Mouse (Mus musculus): Measurements from ENCODE around the gene Crabp2. TPM values are rescaled to one million over a fixed set of nuclear protein-coding genes. Genes with fewer than 3 reads are reported as not detected.

Crabp2 gene
- total and polyA plus RNA-seq, 3 experiments = 0.23 to 1.2 TPM; not detected in 1

Other genes starting within 250 kb of the Crabp2 start
- gene Lrrc71, start 200.0 kb upstream of the Crabp2 start, total RNA-seq (2012; rRNA removed) = 0.04 TPM in 1 of 2 replicates, not detected in the other
- gene Lrrc71, start 200.0 kb upstream of the Crabp2 start, polyA plus RNA-seq (2012; ENCODE audit: insufficient read depth in 1 of 2, insufficient read length in 2 of 2, low read depth in 1 of 2, low replicate concordance in 2 of 2, missing spikeins in 1 of 2) = not detected
- not detected in 2 replicates for gene Ntrk1, start 153.5 kb upstream of the Crabp2 start, total RNA-seq (2012; rRNA removed)
- gene Ntrk1, start 153.5 kb upstream of the Crabp2 start, polyA plus RNA-seq (2012; ENCODE audit: insufficient read depth in 1 of 2, insufficient read length in 2 of 2, low read depth in 1 of 2, low replicate concordance in 2 of 2, missing spikeins in 1 of 2) = not detected
- 0.62 and 0.77 TPM in 2 replicates for gene Insrr, start 151.7 kb upstream of the Crabp2 start, total RNA-seq (2012; rRNA removed)
- gene Insrr, start 151.7 kb upstream of the Crabp2 start, polyA plus RNA-seq (2012; ENCODE audit: insufficient read depth in 1 of 2, insufficient read length in 2 of 2, low read depth in 1 of 2, low replicate concordance in 2 of 2, missing spikeins in 1 of 2) = 1 to 10 TPM in 1 of 2 experiments, not detected in 1; 3.7 TPM
- gene Pear1, start 124.4 kb upstream of the Crabp2 start, total RNA-seq (2012; rRNA removed) = 0.16 and 0.35 TPM in 2 replicates
- 1 to 10 TPM in 1 of 2 experiments, not detected in 1; 1.0 TPM for gene Pear1, start 124.4 kb upstream of the Crabp2 start, polyA plus RNA-seq (2012; ENCODE audit: insufficient read depth in 1 of 2, insufficient read length in 2 of 2, low read depth in 1 of 2, low replicate concordance in 2 of 2, missing spikeins in 1 of 2)
- not detected in 2 replicates for gene Sh2d2a, start 101.9 kb upstream of the Crabp2 start, total RNA-seq (2012; rRNA removed)
- gene Sh2d2a, start 101.9 kb upstream of the Crabp2 start, polyA plus RNA-seq (2012; ENCODE audit: insufficient read depth in 1 of 2, insufficient read length in 2 of 2, low read depth in 1 of 2, low replicate concordance in 2 of 2, missing spikeins in 1 of 2) = not detected
- gene Prcc, start 63.1 kb upstream of the Crabp2 start, total RNA-seq (2012; rRNA removed) = 43.2 and 47.0 TPM in 2 replicates
- 10 to 100 TPM in 1 of 2 experiments, not detected in 1; 65.9 TPM for gene Prcc, start 63.1 kb upstream of the Crabp2 start, polyA plus RNA-seq (2012; ENCODE audit: insufficient read depth in 1 of 2, insufficient read length in 2 of 2, low read depth in 1 of 2, low replicate concordance in 2 of 2, missing spikeins in 1 of 2)
- 505 and 519 TPM in 2 replicates for gene Hdgf, start 42.3 kb upstream of the Crabp2 start, total RNA-seq (2012; rRNA removed)
- gene Hdgf, start 42.3 kb upstream of the Crabp2 start, polyA plus RNA-seq (2012; ENCODE audit: insufficient read depth in 1 of 2, insufficient read length in 2 of 2, low read depth in 1 of 2, low replicate concordance in 2 of 2, missing spikeins in 1 of 2) = 1,000 to 10,000 TPM in 1 of 2 experiments, 100 to 1,000 TPM in 1; 369 to 1,503 TPM
- gene Mrpl24, start 29.2 kb upstream of the Crabp2 start, total RNA-seq (2012; rRNA removed) = 59.5 and 66.2 TPM in 2 replicates
- 10 to 100 TPM in 1 of 2 experiments, not detected in 1; 77.3 TPM for gene Mrpl24, start 29.2 kb upstream of the Crabp2 start, polyA plus RNA-seq (2012; ENCODE audit: insufficient read depth in 1 of 2, insufficient read length in 2 of 2, low read depth in 1 of 2, low replicate concordance in 2 of 2, missing spikeins in 1 of 2)
- 61.4 and 71.8 TPM in 2 replicates for gene Isg20l2, start 18.4 kb upstream of the Crabp2 start, total RNA-seq (2012; rRNA removed)
- 10 to 100 TPM in 1 of 2 experiments, not detected in 1; 45.0 TPM for gene Isg20l2, start 18.4 kb upstream of the Crabp2 start, polyA plus RNA-seq (2012; ENCODE audit: insufficient read depth in 1 of 2, insufficient read length in 2 of 2, low read depth in 1 of 2, low replicate concordance in 2 of 2, missing spikeins in 1 of 2)
- 8.9 and 10.9 TPM in 2 replicates for gene Rrnad1, start 17.9 kb upstream of the Crabp2 start, total RNA-seq (2012; rRNA removed)
- gene Rrnad1, start 17.9 kb upstream of the Crabp2 start, polyA plus RNA-seq (2012; ENCODE audit: insufficient read depth in 1 of 2, insufficient read length in 2 of 2, low read depth in 1 of 2, low replicate concordance in 2 of 2, missing spikeins in 1 of 2) = 10 to 100 TPM in 1 of 2 experiments, not detected in 1; 21.1 TPM
- gene Nes, start 22.4 kb downstream of the Crabp2 start, total RNA-seq (2012; rRNA removed) = not detected in 2 replicates
- gene Nes, start 22.4 kb downstream of the Crabp2 start, polyA plus RNA-seq (2012; ENCODE audit: insufficient read depth in 1 of 2, insufficient read length in 2 of 2, low read depth in 1 of 2, low replicate concordance in 2 of 2, missing spikeins in 1 of 2) = under 1 TPM in 1 of 2 experiments, not detected in 1; 0.01 TPM
- gene Bcan, start 51.6 kb downstream of the Crabp2 start, total RNA-seq (2012; rRNA removed) = not detected in 2 replicates
- gene Bcan, start 51.6 kb downstream of the Crabp2 start, polyA plus RNA-seq (2012; ENCODE audit: insufficient read depth in 1 of 2, insufficient read length in 2 of 2, low read depth in 1 of 2, low replicate concordance in 2 of 2, missing spikeins in 1 of 2) = not detected
- gene Hapln2, start 78.9 kb downstream of the Crabp2 start, total RNA-seq (2012; rRNA removed) = not detected in 2 replicates
- gene Hapln2, start 78.9 kb downstream of the Crabp2 start, polyA plus RNA-seq (2012; ENCODE audit: insufficient read depth in 1 of 2, insufficient read length in 2 of 2, low read depth in 1 of 2, low replicate concordance in 2 of 2, missing spikeins in 1 of 2) = not detected
- gene Gpatch4, start 94.4 kb downstream of the Crabp2 start, total RNA-seq (2012; rRNA removed) = 76.6 and 105 TPM in 2 replicates
- gene Gpatch4, start 94.4 kb downstream of the Crabp2 start, polyA plus RNA-seq (2012; ENCODE audit: insufficient read depth in 1 of 2, insufficient read length in 2 of 2, low read depth in 1 of 2, low replicate concordance in 2 of 2, missing spikeins in 1 of 2) = 100 to 1,000 TPM; 135 to 240 TPM
- gene Naxe, start 109.8 kb downstream of the Crabp2 start, total RNA-seq (2012; rRNA removed) = 114 TPM in 2 replicates
- 100 to 1,000 TPM; 165 to 182 TPM for gene Naxe, start 109.8 kb downstream of the Crabp2 start, polyA plus RNA-seq (2012; ENCODE audit: insufficient read depth in 1 of 2, insufficient read length in 2 of 2, low read depth in 1 of 2, low replicate concordance in 2 of 2, missing spikeins in 1 of 2)
- gene Ttc24, start 129.6 kb downstream of the Crabp2 start, total RNA-seq (2012; rRNA removed) = not detected in 2 replicates
- not detected for gene Ttc24, start 129.6 kb downstream of the Crabp2 start, polyA plus RNA-seq (2012; ENCODE audit: insufficient read depth in 1 of 2, insufficient read length in 2 of 2, low read depth in 1 of 2, low replicate concordance in 2 of 2, missing spikeins in 1 of 2)
- gene Iqgap3, start 133.3 kb downstream of the Crabp2 start, total RNA-seq (2012; rRNA removed) = 19.2 and 21.1 TPM in 2 replicates
- 10 to 100 TPM in 1 of 2 experiments, not detected in 1; 42.5 TPM for gene Iqgap3, start 133.3 kb downstream of the Crabp2 start, polyA plus RNA-seq (2012; ENCODE audit: insufficient read depth in 1 of 2, insufficient read length in 2 of 2, low read depth in 1 of 2, low replicate concordance in 2 of 2, missing spikeins in 1 of 2)
- gene Mef2d, start 193.7 kb downstream of the Crabp2 start, total RNA-seq (2012; rRNA removed) = 16.2 and 16.9 TPM in 2 replicates
- gene Mef2d, start 193.7 kb downstream of the Crabp2 start, polyA plus RNA-seq (2012; ENCODE audit: insufficient read depth in 1 of 2, insufficient read length in 2 of 2, low read depth in 1 of 2, low replicate concordance in 2 of 2, missing spikeins in 1 of 2) = 100 to 1,000 TPM in 1 of 2 experiments, 10 to 100 TPM in 1; 71.4 to 117 TPM